In the genomic region with DNA sequence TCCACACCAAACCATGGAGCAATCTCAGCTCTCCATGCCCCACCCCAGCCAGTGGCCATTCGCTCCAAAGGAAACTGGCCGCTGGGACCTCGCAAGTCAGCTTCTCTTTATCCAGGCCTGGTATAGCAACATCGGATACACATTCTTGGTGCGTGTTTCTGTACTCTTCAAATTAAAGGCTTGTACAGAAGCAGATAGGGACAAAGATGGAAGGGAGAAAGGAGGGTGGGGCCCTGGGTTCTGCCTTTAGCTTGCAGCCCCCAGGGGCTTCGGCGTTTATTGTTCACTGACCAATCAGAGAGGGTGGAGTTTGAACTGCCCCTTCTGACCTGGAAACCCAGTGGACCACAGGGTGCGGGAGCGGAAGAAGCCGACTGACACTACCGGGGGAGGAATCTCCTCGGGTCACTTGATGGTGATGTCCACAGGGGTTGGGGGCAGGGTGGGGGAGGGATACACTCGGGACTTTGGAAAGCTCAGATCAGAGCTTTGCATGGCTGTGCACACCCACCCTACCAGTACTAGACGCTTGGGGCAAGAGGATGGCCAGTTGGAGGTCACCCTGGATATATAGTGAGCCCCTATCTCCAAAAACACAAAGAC, we compare ENCODE assay signal across 8 mouse cellular contexts. TPM values are rescaled to one million over a fixed set of nuclear protein-coding genes. Genes with fewer than 3 reads are reported as not detected.
A peak's percentile ranks its signal among the peaks of the same experiment; 100 is the strongest.
DNase-seq lines count a peak whose midpoint lies in the region; ATAC-seq and TF ChIP-seq lines count a peak whose summit lies in the region.

No protein-coding gene starts in this region.

- H3K4me1 ChIP-seq in bone marrow, adult 2 months (ENCODE audit: control insufficient read depth, insufficient read depth, low read length), result peaks cover 12% of the 10 kb centered on the region
- peaks cover 13% of the 10 kb centered on the region for H3K4me1 ChIP-seq in heart, embryonic 16.5 days (ENCODE audit: control insufficient read depth, insufficient read depth, low read length)
- H3K4me1 ChIP-seq in neural tube, embryonic 12.5 days, result peaks cover 55% of the 10 kb centered on the region

- no peak for TF ChIP-seq CTCF in bone marrow, adult 2 months (IDR thresholded peaks at IDR 0.05; ENCODE audit: control insufficient read depth, insufficient read depth, low read length)

- TF ChIP-seq POLR2A in bone marrow, adult 2 months (IDR thresholded peaks at IDR 0.05; ENCODE audit: borderline replicate concordance, control insufficient read depth, low read depth, low read length), result no peak

- no peaks in the 10 kb centered on the region for H3K27me3 ChIP-seq in heart, embryonic 16.5 days (ENCODE audit: control insufficient read depth, insufficient read depth, low read length)
- no peaks in the 10 kb centered on the region for H3K27me3 ChIP-seq in neural tube, embryonic 12.5 days (replicated peaks)

- WGBS in bone marrow, adult 2 months, result 17% methylated on average over 14 of the region's 14 CpGs
- 38% methylated on average over 14 of the region's 14 CpGs for WGBS in heart, embryonic 16.5 days
- WGBS in neural tube, embryonic 12.5 days, result 13% methylated on average over 14 of the region's 14 CpGs

- peak; percentile 54 to 56 for DNase-seq in cerebellum, postnatal 10 days
- DNase-seq in cerebellum, adult 11 months, result no peak
- DNase-seq in kidney, postnatal 4 days, result peak; percentile 44 to 63
- DNase-seq in urinary bladder, postnatal 14 days (ENCODE audit: low spot score), result no peak
- DNase-seq in spleen, adult 18-20 months, result no peak

- H3K4me3 ChIP-seq in bone marrow, adult 2 months (replicated peaks; ENCODE audit: control insufficient read depth, low read depth, low read length), result peak overlapping the region; percentile 95
- peak overlapping the region; percentile 73 for H3K4me3 ChIP-seq in heart, embryonic 16.5 days (ENCODE audit: low read length)
- peak overlapping the region; percentile 67 for H3K4me3 ChIP-seq in neural tube, embryonic 12.5 days

- peak overlapping the region; percentile 84 for H3K9ac ChIP-seq in heart, embryonic 16.5 days (ENCODE audit: low read length)
- H3K9ac ChIP-seq in neural tube, embryonic 12.5 days, result peak overlapping the region; percentile 77

- ATAC-seq in heart, embryonic 16.5 days (replicated peaks; ENCODE audit: extremely low read depth, insufficient read depth, low FRiP score), result no peak; the same call in 1 of the 2 replicates
- peak; percentile 42; the same call in 1 of the 2 replicates for ATAC-seq in neural tube, embryonic 12.5 days (ENCODE audit: low FRiP score, low read depth)

- no peaks in the 10 kb centered on the region for H3K36me3 ChIP-seq in heart, embryonic 16.5 days (ENCODE audit: control insufficient read depth, insufficient read depth)
- H3K36me3 ChIP-seq in neural tube, embryonic 12.5 days, result no peaks in the 10 kb centered on the region

- peak overlapping the region; percentile 94 for H3K4me2 ChIP-seq in heart, embryonic 16.5 days (ENCODE audit: low read depth, low read length)
- H3K4me2 ChIP-seq in neural tube, embryonic 12.5 days (replicated peaks), result peak overlapping the region; percentile 87

- peak overlapping the region; percentile 88 for H3K27ac ChIP-seq in bone marrow, adult 2 months (ENCODE audit: control insufficient read depth, insufficient read depth, low read depth, low read length, poor library complexity)
- peak overlapping the region; percentile 66; the same call in 1 of the 2 replicates for H3K27ac ChIP-seq in heart, embryonic 16.5 days (ENCODE audit: low read length)
- H3K27ac ChIP-seq in neural tube, embryonic 12.5 days, result no peak overlapping the region

- H3K9me3 ChIP-seq in heart, embryonic 16.5 days (replicated peaks; ENCODE audit: control insufficient read depth, low read length), result no peaks in the 10 kb centered on the region
- no peaks in the 10 kb centered on the region for H3K9me3 ChIP-seq in neural tube, embryonic 12.5 days

RNA-seq across cellular contexts. Expression of gene Cotl1, which starts 0.8 kb away (rescaled TPM):
- polyA plus RNA-seq in bone marrow, adult 2 months (2011; ENCODE audit: insufficient read depth, insufficient read length, low replicate concordance, missing spikeins), result 90.1 and 247 TPM in 2 replicates
- polyA plus RNA-seq in heart, embryonic 16.5 days (2015; fragmentation: Nextera tagmentation; extraction: Ambion mirVana), result 34.3 and 56.1 TPM in 2 replicates
- 219 and 263 TPM in 2 replicates for polyA plus RNA-seq in neural tube, embryonic 12.5 days (2016; fragmentation: Nextera tagmentation; extraction: Ambion mirVana)

RNA-seq across cellular contexts. Expression of gene Klhl36, which starts 22.5 kb away (rescaled TPM):
- polyA plus RNA-seq in bone marrow, adult 2 months (2011; ENCODE audit: insufficient read depth, insufficient read length, low replicate concordance, missing spikeins), result 2.8 and 4.8 TPM in 2 replicates
- polyA plus RNA-seq in heart, embryonic 16.5 days (2015; fragmentation: Nextera tagmentation; extraction: Ambion mirVana), result 10.8 and 11.4 TPM in 2 replicates
- polyA plus RNA-seq in neural tube, embryonic 12.5 days (2016; fragmentation: Nextera tagmentation; extraction: Ambion mirVana), result 10.8 and 10.9 TPM in 2 replicates

Comparison
In these comparisons a context has a peak if more than half of its experiments do, and no peak if none do; other contexts are left out.
1. DNase-seq: peak in cerebellum, postnatal 10 days (2 of 2) and kidney, postnatal 4 days (2 of 2); none in cerebellum, adult 11 months (single experiment), urinary bladder, postnatal 14 days (single experiment) and spleen, adult 18-20 months (0 of 2).
2. Peak in every context shown above with its lines, with median percentiles within 50 percentile points of each other: H3K4me3 ChIP-seq.